Mouse (Mus musculus): ENCODE results near the gene Cacna1e.

Cacna1e gene

GRCm38 (mm10) chr1:154786243-154786669 is 98.0 kb downstream of the Cacna1e start:
- DNase-seq (ENCODE audit: low read depth, low spot score) = peak; percentile 87

- no peak for DNase-seq (ENCODE audit: low read depth, low spot score)
Measured at GRCm38 (mm10) chr1:154784862-154785261, 99.4 kb downstream of the Cacna1e start.

- no peak for DNase-seq (ENCODE audit: low read depth, low spot score)
Measured at GRCm38 (mm10) chr1:154783521-154783920, 100.8 kb downstream of the Cacna1e start.

GRCm38 (mm10) chr1:154779908-154780514 is 104.3 kb downstream of the Cacna1e start:
- no peak for DNase-seq (ENCODE audit: low read depth, low spot score)

- DNase-seq (ENCODE audit: low read depth, low spot score) = no peak
Measured at GRCm38 (mm10) chr1:154776344-154776743, 108.0 kb downstream of the Cacna1e start.

GRCm38 (mm10) chr1:154774468-154774867 is 109.8 kb downstream of the Cacna1e start:
- no peak for DNase-seq (ENCODE audit: low read depth, low spot score)

- no peak for DNase-seq (ENCODE audit: low read depth, low spot score)
Measured at GRCm38 (mm10) chr1:154771111-154771510, 113.2 kb downstream of the Cacna1e start.

GRCm38 (mm10) chr1:154770542-154770941 is 113.8 kb downstream of the Cacna1e start:
- peak; percentile 15 for DNase-seq (ENCODE audit: low read depth, low spot score)

- DNase-seq (ENCODE audit: low read depth, low spot score) = no peak
Measured at GRCm38 (mm10) chr1:154763132-154763531, 121.2 kb downstream of the Cacna1e start.

- DNase-seq (ENCODE audit: low read depth, low spot score) = no peak
Measured at GRCm38 (mm10) chr1:154752081-154752480, 132.2 kb downstream of the Cacna1e start.

- DNase-seq (ENCODE audit: low read depth, low spot score) = no peak
Measured at GRCm38 (mm10) chr1:154748531-154748930, 135.8 kb downstream of the Cacna1e start.

- DNase-seq (ENCODE audit: low read depth, low spot score) = peak; percentile 65
Measured at GRCm38 (mm10) chr1:154745241-154745640, 139.1 kb downstream of the Cacna1e start.

- no peak for DNase-seq (ENCODE audit: low read depth, low spot score)
Measured at GRCm38 (mm10) chr1:154730411-154730961, 153.8 kb downstream of the Cacna1e start.

GRCm38 (mm10) chr1:154729269-154729980 is 154.9 kb downstream of the Cacna1e start:
- DNase-seq (ENCODE audit: low read depth, low spot score) = peak; percentile 88

- DNase-seq (ENCODE audit: low read depth, low spot score) = peak; percentile 36
Measured at GRCm38 (mm10) chr1:154728682-154729081, 155.6 kb downstream of the Cacna1e start.

- no peak for DNase-seq (ENCODE audit: low read depth, low spot score)
Measured at GRCm38 (mm10) chr1:154727696-154728095, 156.6 kb downstream of the Cacna1e start.

- DNase-seq (ENCODE audit: low read depth, low spot score) = peak; percentile 42
Measured at GRCm38 (mm10) chr1:154726361-154727161, 157.7 kb downstream of the Cacna1e start.

GRCm38 (mm10) chr1:154725356-154726320 is 158.7 kb downstream of the Cacna1e start:
- DNase-seq (ENCODE audit: low read depth, low spot score) = no peak

- peak; percentile 81 for DNase-seq (ENCODE audit: low read depth, low spot score)
Measured at GRCm38 (mm10) chr1:154723537-154724286, 160.6 kb downstream of the Cacna1e start.

- peak; percentile 38 for DNase-seq (ENCODE audit: low read depth, low spot score)
Measured at GRCm38 (mm10) chr1:154723078-154723477, 161.2 kb downstream of the Cacna1e start.

Measured in ES-CJ7 (cell line).